Mouse (Mus musculus) gastrocnemius, adult 2 months (tissue): Measurements from ENCODE around the gene Myo16. TPM values are rescaled to one million over a fixed set of nuclear protein-coding genes. Genes with fewer than 3 reads are reported as not detected.

Experiments
- DNase-seq: peaks from one replicate; pipeline ENCODE4 v3.0.0; 2022
- H3K27ac ChIP-seq: fragments of 200-600 bp; 2 replicates; pipeline ENCODE4 v1.8.1; 2022; ENCODE audit warnings: mild to moderate bottlenecking
- H3K4me3 ChIP-seq: fragments of 200-600 bp; 2 replicates; pipeline ENCODE4 v1.8.1; 2022; ENCODE audit warnings: mild to moderate bottlenecking, moderate library complexity
- CTCF ChIP-seq: fragments of 200-600 bp; IDR thresholded peaks from 2 replicates; pipeline ENCODE4 v1.8.1; 2022; ENCODE audit warnings: antibody characterized with exemption, mild to moderate bottlenecking, moderate library complexity
- intact Hi-C: fragments of 180-260 bp; cut with DNase I; formaldehyde crosslinking; loops from one replicate; pipeline ENCODE4 v1.15.1; 2025
- total RNA-seq, 2 experiments: library from RNA; stranded (reverse); gene quantifications; 2 replicates each; pipeline ENCODE4 v1.2.3; 2021

Gene Myo16
- total RNA-seq, 2 experiments from 2014 or later: 0.08 to 0.36 TPM

DNA sequence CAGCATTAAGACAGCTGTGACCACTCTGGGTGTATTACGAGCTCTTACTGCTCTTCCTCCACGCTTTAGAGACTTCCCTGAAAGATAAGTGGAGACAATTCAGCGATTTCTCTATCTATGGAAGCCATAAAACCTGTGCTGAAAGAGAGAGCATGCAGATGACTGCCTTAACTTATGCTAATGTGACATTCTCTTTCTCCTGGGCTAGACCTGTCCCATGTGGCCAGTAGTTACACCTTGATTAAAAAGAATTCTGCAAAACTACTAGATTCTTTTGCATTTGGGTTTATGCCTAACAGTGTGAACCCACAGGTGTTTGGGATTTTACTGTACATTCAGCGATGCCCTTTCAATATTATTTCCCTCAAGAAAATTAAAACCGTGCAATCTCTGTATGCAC, 328.4 kb downstream of the Myo16 start:
- intact Hi-C loops: no loop called here
- TF ChIP-seq CTCF: no peak
- H3K4me3 ChIP-seq: no peak overlapping the region
- no peak for DNase-seq
- H3K27ac ChIP-seq: no peak overlapping the region

DNA sequence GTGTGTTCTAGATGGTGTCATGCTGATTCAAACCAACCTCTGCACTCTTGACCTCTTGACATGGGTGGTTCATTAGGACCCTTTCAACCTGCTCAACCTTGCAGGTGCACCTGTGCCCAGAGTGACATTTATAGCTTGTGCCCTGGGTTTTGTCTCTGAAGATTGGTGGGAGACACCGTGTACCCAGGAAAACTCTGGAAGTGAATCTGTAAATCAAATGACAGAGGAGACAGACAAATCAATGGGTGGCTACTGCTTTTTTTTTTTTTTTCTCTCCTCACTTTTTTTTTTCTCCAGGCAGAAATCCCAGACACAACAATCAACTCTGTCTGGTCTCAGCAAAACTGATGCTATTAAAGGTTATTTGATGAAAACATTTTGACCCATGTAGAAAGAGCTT, 329.2 kb downstream of the Myo16 start:
- intact Hi-C loops: no loop called here
- no peak for DNase-seq
- Histone ChIP-seq H3K4me3 (no peak overlapping the region), H3K27ac (no peak overlapping the region)
- TF ChIP-seq CTCF: no peak

DNA sequence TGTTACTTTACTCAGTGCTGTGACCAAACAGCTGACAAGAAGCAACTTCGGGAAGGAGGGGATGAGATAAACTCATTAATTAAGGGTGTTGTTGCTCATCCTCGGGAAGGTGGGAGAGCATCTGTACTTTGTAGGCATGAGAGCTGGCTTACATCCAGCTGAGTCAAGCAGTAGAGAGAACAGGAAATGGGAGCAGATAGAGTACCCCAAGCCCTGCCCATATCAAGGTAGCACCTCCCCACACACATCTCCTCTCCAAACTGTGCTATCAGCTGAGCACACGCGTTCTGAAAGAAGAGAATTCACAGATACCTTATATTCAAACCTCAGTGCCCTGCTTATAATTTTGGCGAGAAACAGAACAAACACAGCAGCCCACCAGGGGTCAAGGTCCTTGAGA, 330.1 kb downstream of the Myo16 start:
- TF ChIP-seq CTCF: no peak

DNA sequence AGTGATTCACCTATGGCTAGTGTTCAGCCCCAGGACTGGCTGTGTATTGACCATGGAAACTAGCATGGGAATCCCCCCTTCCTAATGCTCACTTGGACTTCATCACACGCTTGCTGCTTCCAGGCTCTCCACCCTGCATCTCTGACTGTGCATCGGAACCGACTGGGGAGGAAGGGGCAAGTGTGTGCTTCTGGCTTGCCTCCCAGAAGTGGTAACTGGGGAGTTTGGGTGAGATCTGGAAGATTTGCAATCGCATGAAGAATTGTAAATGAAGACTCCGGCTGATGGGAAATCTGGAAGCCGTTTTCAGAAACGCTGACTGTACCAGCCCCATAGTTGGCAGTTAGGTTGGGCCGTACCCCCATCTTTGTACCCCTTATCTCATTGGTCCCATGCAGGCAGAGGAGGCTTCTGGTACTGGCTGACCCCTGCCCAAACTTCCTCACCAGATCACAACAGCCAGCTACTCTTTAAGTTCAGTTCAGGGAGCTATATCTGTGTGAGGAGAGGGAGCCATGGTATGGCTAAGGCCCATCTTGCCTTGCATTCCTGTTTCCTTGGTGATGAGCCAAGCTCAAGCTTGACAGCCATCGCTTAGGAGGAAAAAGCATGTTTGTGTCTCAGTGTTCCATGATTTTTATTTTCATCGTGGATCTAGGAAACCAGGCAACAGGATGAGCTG, 336.2 kb downstream of the Myo16 start:
- intact Hi-C loops: no loop called here
- Histone ChIP-seq H3K27ac (no peak overlapping the region), H3K4me3 (no peak overlapping the region)
- no peak for DNase-seq
- TF ChIP-seq CTCF: no peak

More for the DNA sequence above, 330.1 kb downstream of the Myo16 start:
- no peak overlapping the region for H3K4me3 ChIP-seq
- DNase-seq: no peak
- no peak overlapping the region for H3K27ac ChIP-seq
- intact Hi-C loops: no loop called here

DNA sequence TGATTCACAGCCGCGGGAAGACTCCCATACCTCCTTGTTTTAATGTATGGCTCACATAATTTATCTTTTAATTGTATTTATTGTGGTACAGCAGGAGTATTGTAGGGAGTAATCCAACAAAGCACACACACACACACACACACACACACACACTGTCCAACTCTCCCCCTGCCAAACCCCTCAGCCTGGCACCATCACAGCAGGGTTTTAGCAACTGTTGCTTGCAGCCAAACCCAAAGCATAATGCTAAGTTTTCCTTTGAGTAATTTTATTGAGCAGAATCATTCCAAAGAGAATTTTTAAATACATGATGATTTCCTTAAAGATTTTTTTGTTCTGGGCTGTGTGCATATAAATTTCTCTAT, 336.7 kb downstream of the Myo16 start:
- H3K4me3 ChIP-seq: no peak overlapping the region
- no peak for TF ChIP-seq CTCF
- no peak overlapping the region for H3K27ac ChIP-seq
- DNase-seq: no peak
- intact Hi-C loops: no loop called here

DNA sequence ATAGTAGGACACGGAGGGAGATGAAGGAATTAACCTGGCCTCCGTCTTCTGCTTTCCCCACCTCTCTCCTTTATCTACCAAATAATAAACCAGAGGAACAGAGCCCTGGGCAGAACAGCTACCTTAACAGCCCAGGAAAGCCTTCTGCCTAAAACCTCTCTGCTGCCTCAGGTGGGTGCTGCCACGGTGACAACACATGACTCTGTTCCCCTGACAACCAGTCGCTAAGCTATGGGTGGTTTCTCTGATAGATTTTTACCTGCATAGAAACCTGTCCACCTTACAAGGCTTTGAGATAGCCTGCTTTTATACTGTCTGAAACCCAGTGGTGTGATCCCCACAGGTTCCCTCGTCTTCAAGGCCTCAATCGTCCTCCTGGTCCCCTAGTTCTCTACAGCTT, 337.2 kb downstream of the Myo16 start:
- H3K4me3 ChIP-seq: no peak overlapping the region
- no peak overlapping the region for H3K27ac ChIP-seq
- TF ChIP-seq CTCF: no peak
- DNase-seq: no peak
- intact Hi-C loops: no loop called here

DNA sequence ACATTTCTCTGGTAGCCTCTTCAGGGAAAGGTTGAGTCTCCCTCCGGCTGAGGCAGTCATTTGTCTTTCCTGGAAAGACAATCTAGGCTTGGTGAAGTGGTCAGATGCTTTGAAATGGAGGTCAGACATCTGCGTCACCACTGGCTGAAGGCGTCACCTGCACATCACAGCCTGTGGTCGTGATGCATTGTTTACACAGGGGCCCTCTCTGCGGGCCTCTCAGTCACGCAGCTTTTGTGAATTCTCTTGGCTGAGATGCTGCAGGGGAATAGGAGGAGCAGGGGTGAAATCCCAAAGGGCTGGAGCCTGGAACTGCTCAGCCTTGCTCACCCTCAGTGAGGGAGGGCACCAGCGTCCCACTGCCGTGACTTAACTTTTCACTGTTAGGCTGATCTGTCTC, 346.1 kb downstream of the Myo16 start:
- no peak overlapping the region for H3K4me3 ChIP-seq

DNA sequence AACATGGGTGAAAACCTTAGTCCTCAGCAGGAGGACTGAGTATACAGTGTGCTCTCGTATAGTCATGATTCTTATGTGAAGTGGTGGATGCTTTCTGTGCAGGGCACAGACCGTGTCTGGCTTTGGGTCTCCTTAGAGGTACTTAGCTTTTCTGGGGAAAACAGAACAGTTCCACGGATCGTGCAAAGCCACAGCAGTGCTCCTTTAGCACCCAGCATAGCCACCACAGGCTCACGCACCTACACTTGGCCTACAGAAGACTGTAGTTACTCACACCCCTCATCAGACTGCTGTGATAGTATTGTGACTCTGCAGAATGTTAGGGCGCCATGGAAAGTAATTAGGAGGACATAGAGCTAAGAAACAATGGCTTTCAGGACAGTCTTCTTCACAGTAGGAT, 346.8 kb downstream of the Myo16 start:
- Histone ChIP-seq H3K27ac (no peak overlapping the region), H3K4me3 (no peak overlapping the region)
- intact Hi-C loops: no loop called here
- no peak for DNase-seq
- TF ChIP-seq CTCF: no peak

More for the DNA sequence above, 346.1 kb downstream of the Myo16 start:
- DNase-seq: no peak
- intact Hi-C loops: no loop called here
- TF ChIP-seq CTCF: no peak
- H3K27ac ChIP-seq: no peak overlapping the region

DNA sequence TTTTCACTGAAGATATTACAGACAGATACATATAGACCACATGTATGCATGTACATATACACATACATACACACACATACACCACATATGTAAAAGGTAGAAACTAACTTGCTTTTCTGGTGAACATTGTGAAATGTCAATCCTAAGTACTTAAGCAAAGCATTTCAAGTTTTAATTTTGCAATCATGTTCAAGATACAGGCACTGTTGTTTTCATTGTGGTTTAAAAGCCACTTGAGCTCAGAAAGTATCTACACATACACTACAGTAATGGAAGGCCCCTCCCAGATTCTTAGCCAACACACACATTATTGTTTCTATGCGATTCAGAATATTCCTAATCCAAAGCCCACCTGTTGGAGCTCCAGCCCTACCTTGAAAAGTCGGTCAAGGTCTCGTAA, 348.0 kb downstream of the Myo16 start:
- intact Hi-C loops: no loop called here
- no peak overlapping the region for H3K27ac ChIP-seq
- H3K4me3 ChIP-seq: no peak overlapping the region
- no peak for TF ChIP-seq CTCF
- DNase-seq: no peak

DNA sequence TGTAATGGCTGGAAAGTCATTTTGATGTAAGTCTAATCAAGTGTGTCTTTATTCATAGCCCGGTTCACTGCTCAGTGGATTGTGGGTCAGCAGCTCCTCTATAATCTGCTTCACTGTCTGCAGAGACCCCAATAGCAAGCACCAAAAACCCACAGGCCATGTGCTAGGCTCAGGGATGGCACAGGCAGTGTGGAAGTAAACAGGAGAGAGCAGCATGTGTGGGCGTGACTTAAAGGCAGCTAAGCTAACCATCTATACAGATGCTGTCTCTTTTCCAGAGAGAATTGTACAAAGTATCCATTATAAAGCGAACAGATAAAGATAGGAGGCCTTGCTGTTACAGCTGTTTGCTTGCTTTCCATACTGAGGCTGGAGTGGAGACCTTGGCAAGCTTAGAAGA, 358.4 kb downstream of the Myo16 start:
- Histone ChIP-seq H3K27ac (no peak overlapping the region), H3K4me3 (no peak overlapping the region)
- DNase-seq: no peak
- TF ChIP-seq CTCF: no peak
- intact Hi-C loops: no loop called here

DNA sequence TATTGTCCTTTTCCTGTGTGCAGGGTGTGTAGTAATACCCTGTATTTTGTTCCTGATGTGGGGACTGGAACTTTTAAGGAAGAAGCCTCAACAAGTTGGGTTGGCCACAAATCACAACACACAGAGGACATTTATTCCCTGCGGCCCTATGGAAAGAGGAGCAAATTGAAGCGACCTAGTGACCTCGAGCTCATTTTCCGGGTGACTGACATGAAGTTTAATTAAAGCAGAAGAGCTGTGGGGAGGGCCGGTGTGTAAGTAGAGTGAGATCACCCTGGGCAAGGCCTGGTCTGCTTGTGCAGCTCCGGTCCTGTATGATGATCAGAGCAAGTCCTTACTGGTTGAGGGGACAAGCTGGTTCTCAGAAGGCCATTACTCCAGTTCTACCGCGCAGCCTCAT, 363.7 kb downstream of the Myo16 start:
- DNase-seq: no peak
- H3K4me3 ChIP-seq: no peak overlapping the region
- no peak for TF ChIP-seq CTCF
- H3K27ac ChIP-seq: no peak overlapping the region
- intact Hi-C loops: no loop called here

DNA sequence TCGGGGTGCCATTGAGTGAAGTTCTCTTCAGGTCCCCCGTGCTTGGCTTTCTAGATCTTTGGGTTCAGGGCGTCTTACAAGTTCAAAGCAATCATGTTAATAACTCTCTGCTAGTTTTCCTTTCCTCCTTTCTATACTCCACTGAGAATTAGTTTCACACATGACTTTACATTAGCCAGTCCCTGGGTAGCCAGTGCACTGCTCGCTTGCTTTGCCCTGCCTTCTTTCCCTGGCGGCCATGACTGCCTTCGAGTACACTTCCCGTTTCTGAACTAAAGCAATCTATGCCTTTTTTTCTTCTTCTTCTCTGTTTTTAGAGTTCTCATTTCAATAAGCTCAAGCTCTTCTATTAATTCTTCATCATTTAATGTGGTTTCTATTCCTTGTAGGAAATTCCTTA, 365.6 kb downstream of the Myo16 start:
- Histone ChIP-seq H3K27ac (no peak overlapping the region), H3K4me3 (no peak overlapping the region)
- intact Hi-C loops: no loop called here
- no peak for DNase-seq
- no peak for TF ChIP-seq CTCF

DNA sequence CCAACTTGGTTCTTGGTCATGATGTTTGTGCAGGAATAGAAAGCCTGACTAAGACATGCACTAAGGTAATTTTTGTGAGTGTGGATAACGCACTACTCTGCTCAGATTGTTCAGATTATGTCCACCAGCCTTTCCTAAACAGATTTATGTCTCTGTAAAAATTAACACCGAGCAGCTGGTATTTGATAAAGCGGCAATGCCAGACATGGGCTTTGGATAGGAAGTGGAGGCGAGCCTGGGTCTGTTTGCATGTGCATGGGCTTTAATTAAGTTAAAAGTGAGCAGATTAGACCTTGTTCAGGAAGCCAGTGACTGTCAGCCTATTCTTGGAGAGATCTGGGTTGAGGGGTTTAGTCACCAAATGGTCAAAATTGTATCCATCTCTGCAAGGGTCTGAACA, 367.8 kb downstream of the Myo16 start:
- H3K4me3 ChIP-seq: no peak overlapping the region
- TF ChIP-seq CTCF: no peak
- no peak for DNase-seq
- H3K27ac ChIP-seq: no peak overlapping the region
- intact Hi-C loops: no loop called here

DNA sequence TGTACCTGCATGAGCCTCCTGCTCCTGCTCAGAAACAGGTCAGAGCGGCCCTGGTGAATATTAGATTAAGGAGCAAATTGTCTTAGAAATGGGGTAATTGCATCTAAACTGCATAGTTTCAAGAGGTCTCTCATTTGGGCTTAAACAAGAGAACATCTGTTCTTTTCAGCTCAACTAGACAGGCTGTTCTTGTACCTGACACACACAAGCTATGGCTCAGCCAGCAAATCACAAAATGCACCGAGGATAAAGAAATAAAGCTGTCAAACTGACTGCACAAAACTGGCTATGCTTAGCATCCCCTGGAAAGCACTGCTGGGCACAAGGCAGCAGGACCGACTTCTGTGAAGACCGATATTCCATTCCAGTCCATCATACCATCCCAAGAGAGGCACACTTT, 372.0 kb downstream of the Myo16 start:
- no peak for TF ChIP-seq CTCF
- no peak for DNase-seq

More for the DNA sequence above, 372.0 kb downstream of the Myo16 start:
- Histone ChIP-seq H3K27ac (no peak overlapping the region), H3K4me3 (no peak overlapping the region)
- intact Hi-C loops: no loop called here
